Mouse (Mus musculus): Measurements from ENCODE around the gene Disp1.

DNA sequence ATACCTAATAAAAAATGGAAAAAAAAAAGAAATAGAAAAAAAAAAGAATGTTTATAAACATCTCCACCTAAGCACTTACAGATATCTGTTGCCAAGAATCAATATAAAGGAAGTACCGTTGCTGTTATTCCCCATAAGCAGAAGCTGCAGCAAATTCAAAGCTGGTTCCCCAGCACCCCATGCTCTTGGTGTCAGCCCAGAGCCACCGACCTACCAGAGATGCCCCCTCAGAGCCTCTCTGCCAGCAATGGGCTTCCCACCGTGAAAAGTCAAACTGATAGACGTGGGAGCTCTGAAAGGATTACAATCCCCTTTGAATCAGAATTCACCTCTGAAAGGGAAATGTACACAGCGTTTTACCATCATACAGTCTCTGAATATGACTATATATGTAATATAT lies 78.8 kb downstream of the Disp1 start:
- TF ChIP-seq CTCF (IDR thresholded peaks at IDR 0.05; ENCODE audit: low read depth, low read length) (no peak), GATA1 (IDR thresholded peaks at IDR 0.05; ENCODE audit: borderline replicate concordance, low read length) (no peak), TAL1 (conservative IDR thresholded peaks at IDR 0.05; ENCODE audit: low read depth, low read length) (no peak), POLR2AphosphoS5 (IDR thresholded peaks at IDR 0.05; ENCODE audit: insufficient replicate concordance, low read depth, low read length) (no peak), GATA2 (IDR thresholded peaks at IDR 0.05; ENCODE audit: borderline replicate concordance, low read depth, low read length) (no peak)

Data from G1E (cell line).